Mouse (Mus musculus): ENCODE measurements around the gene Lmntd1.

Lmntd1 gene

GRCm38 (mm10) chr6:145432711-145433708 is 181.1 kb downstream of the Lmntd1 start:
- DNase-seq, result no peak

GRCm38 (mm10) chr6:145431747-145432146 is 182.4 kb downstream of the Lmntd1 start:
- DNase-seq, result no peak

GRCm38 (mm10) chr6:145427411-145427810 is 186.7 kb downstream of the Lmntd1 start:
- DNase-seq, result no peak

- no peak for DNase-seq
Observed at GRCm38 (mm10) chr6:145426501-145426900, 187.6 kb downstream of the Lmntd1 start.

- no peak for DNase-seq
Observed at GRCm38 (mm10) chr6:145424156-145424555, 190.0 kb downstream of the Lmntd1 start.

GRCm38 (mm10) chr6:145423484-145423883 is 190.6 kb downstream of the Lmntd1 start:
- no peak for DNase-seq

GRCm38 (mm10) chr6:145421666-145422065 is 192.5 kb downstream of the Lmntd1 start:
- no peak for DNase-seq

GRCm38 (mm10) chr6:145420407-145420806 is 193.7 kb downstream of the Lmntd1 start:
- no peak for DNase-seq

GRCm38 (mm10) chr6:145418856-145419255 is 195.3 kb downstream of the Lmntd1 start:
- no peak for DNase-seq

GRCm38 (mm10) chr6:145417720-145418440 is 196.2 kb downstream of the Lmntd1 start:
- no peak for DNase-seq

GRCm38 (mm10) chr6:145417014-145417719 is 197.0 kb downstream of the Lmntd1 start:
- DNase-seq, result peak; percentile 13 to 56

GRCm38 (mm10) chr6:145404369-145405051 is 209.6 kb downstream of the Lmntd1 start:
- DNase-seq, result no peak

GRCm38 (mm10) chr6:145401140-145401539 is 213.0 kb downstream of the Lmntd1 start:
- DNase-seq, result no peak

GRCm38 (mm10) chr6:145397881-145398280 is 216.2 kb downstream of the Lmntd1 start:
- DNase-seq, result no peak

GRCm38 (mm10) chr6:145396534-145396933 is 217.6 kb downstream of the Lmntd1 start:
- DNase-seq, result no peak

- DNase-seq, result no peak
Observed at GRCm38 (mm10) chr6:145390421-145390820, 223.7 kb downstream of the Lmntd1 start.

- no peak for DNase-seq
Observed at GRCm38 (mm10) chr6:145389904-145390303, 224.2 kb downstream of the Lmntd1 start.

- DNase-seq, result no peak
Observed at GRCm38 (mm10) chr6:145387378-145387777, 226.7 kb downstream of the Lmntd1 start.

GRCm38 (mm10) chr6:145382586-145383380 is 231.3 kb downstream of the Lmntd1 start:
- no peak for DNase-seq

- no peak for DNase-seq
Observed at GRCm38 (mm10) chr6:145380961-145381360, 233.2 kb downstream of the Lmntd1 start.

GRCm38 (mm10) chr6:145379175-145379574 is 234.9 kb downstream of the Lmntd1 start:
- DNase-seq, result peak; percentile 19 to 26

- no peak for DNase-seq
Observed at GRCm38 (mm10) chr6:145378689-145379088, 235.4 kb downstream of the Lmntd1 start.

Measured in spleen, adult 18-20 months (tissue).